Mouse (Mus musculus): ENCODE data around the gene Cdhr4. TPM values are rescaled to one million over a fixed set of nuclear protein-coding genes. Genes with fewer than 3 reads are reported as not detected.

The Cdhr4 gene
- total RNA-seq, 2 experiments from 2014 or later, result 2.0 TPM

Other genes starting within 250 kb of the Cdhr4 start
- 10 to 100 TPM; 57.8 to 66.6 TPM for gene Rbm5, start 221.5 kb upstream of the Cdhr4 start, total RNA-seq (2021)
- gene Rbm6, start 119.3 kb upstream of the Cdhr4 start, total RNA-seq (2021), result 10 to 100 TPM; 34.6 to 38.3 TPM
- 1 to 10 TPM; 7.6 to 9.6 TPM for gene Mon1a, start 104.3 kb upstream of the Cdhr4 start, total RNA-seq (2021)
- 1 to 10 TPM; 2.5 to 3.7 TPM for gene Mst1r, start 85.6 kb upstream of the Cdhr4 start, total RNA-seq (2021)
- gene Actl11, start 64.0 kb upstream of the Cdhr4 start, total RNA-seq (2021), result not detected
- gene Camkv, start 56.8 kb upstream of the Cdhr4 start, total RNA-seq (2021), result under 1 TPM; 0.14 to 0.37 TPM
- gene Traip, start 42.4 kb upstream of the Cdhr4 start, total RNA-seq (2021), result 1 to 10 TPM; 3.3 to 4.0 TPM
- gene Uba7, start 17.0 kb upstream of the Cdhr4 start, total RNA-seq (2021), result 10 to 100 TPM; 13.4 to 15.7 TPM
- under 1 TPM; 0.36 to 0.50 TPM for gene Gm20661, start 9.4 kb upstream of the Cdhr4 start, total RNA-seq (2021)
- 10 to 100 TPM; 23.3 to 28.0 TPM for gene Inka1, start 6.6 kb upstream of the Cdhr4 start, total RNA-seq (2021)
- gene Gm20662, start 3.9 kb downstream of the Cdhr4 start, total RNA-seq (2021), result 1 to 10 TPM in 1 of 2 experiments, not detected in 1; 1.3 TPM
- 10 to 100 TPM; 53.4 to 55.2 TPM for gene Ip6k1, start 10.0 kb downstream of the Cdhr4 start, total RNA-seq (2021)
- 10 to 100 TPM; 10.7 to 14.7 TPM for gene Gmppb, start 56.7 kb downstream of the Cdhr4 start, total RNA-seq (2021)
- 1 to 10 TPM; 1.9 to 2.2 TPM for gene Amigo3, start 60.7 kb downstream of the Cdhr4 start, total RNA-seq (2021)
- not detected for gene Mst1, start 87.9 kb downstream of the Cdhr4 start, total RNA-seq (2021)
- gene Rnf123, start 90.8 kb downstream of the Cdhr4 start, total RNA-seq (2021), result 10 to 100 TPM; 62.5 to 83.1 TPM
- gene Apeh, start 102.1 kb downstream of the Cdhr4 start, total RNA-seq (2021), result 10 to 100 TPM; 44.6 to 53.1 TPM
- under 1 TPM; 0.05 to 0.07 TPM for gene Bsn, start 197.9 kb downstream of the Cdhr4 start, total RNA-seq (2021)

Measured in heart, postnatal 10 days (tissue).